Mouse (Mus musculus): ENCODE data around the gene 4933417A18Rik. TPM values are rescaled to one million over a fixed set of nuclear protein-coding genes. Genes with fewer than 3 reads are reported as not detected.
"Not testable (repeated sequence)": the region's sequence is repeated elsewhere in the genome, so short reads cannot be mapped to it uniquely, and the experiment has no call there.

4933417A18Rik gene
- polyA plus RNA-seq, 1 experiment: not detected

DNA sequence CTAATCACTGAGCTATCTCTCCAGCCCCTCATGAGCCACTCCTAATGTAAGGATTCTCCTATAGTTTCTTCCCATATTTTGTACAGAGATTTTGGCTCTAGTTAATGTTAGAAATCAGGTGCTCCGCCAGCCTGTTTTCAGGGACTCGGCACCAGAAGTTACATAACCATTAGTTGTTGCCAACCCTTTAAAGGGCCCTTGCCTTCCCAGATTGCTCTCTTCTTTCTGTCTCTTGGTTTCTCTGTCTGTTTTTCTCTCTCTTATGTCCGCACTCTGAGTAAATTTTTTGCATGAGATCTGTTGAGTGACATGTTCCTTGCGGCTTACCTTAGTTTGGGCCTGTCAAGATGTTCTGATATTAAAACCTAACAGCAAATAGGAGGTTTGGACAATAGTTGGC, 51.9 kb downstream of the 4933417A18Rik start:
- 72% methylated on average over 4 of the region's 4 CpGs for WGBS
- Histone ChIP-seq H3K36me3 (ENCODE audit: control insufficient read depth, insufficient read depth, low read length) (peaks cover 15% of the 10 kb centered on the region), H3K27me3 (replicated peaks; ENCODE audit: control insufficient read depth, insufficient read depth, low read length) (no peaks in the 10 kb centered on the region), H3K4me3 (ENCODE audit: insufficient read depth, low read depth, low read length) (no peak overlapping the region), H3K27ac (ENCODE audit: insufficient read depth, low read depth, low read length) (no peak overlapping the region), H3K4me1 (ENCODE audit: control insufficient read depth, insufficient read depth, low read length) (no peaks in the 10 kb centered on the region)
- DNase-seq: peak; percentile 63
- no peak for TF ChIP-seq POLR2A (IDR thresholded peaks at IDR 0.05; ENCODE audit: low read depth, low read length)
- TF ChIP-seq CTCF (conservative IDR thresholded peaks at IDR 0.05; ENCODE audit: insufficient read depth, insufficient read length, low read depth, low read length): no peak

DNA sequence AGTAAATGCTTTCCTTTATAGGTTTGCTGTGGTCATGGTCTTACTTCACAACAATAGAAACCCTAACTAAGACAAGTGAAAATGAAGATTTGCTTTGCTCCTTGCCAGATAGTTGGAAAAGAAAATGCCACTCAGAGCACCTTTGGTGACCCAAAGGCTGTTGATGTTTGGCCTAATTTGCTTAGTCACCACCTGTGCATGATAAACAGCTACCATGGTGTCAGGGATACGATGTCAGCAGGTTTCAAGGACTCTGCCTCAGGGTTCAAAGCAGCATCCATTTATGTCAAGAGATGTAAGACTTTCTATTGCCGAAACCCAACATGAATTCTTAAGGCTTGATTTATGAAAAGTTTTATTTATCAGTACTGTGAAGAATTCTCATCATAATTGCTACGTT, 53.2 kb downstream of the 4933417A18Rik start:
- TF ChIP-seq CTCF (conservative IDR thresholded peaks at IDR 0.05; ENCODE audit: insufficient read depth, insufficient read length, low read depth, low read length) (no peak), POLR2A (IDR thresholded peaks at IDR 0.05; ENCODE audit: low read depth, low read length) (no peak)
- DNase-seq: no peak
- 72% methylated on average over 3 of the region's 3 CpGs for WGBS

DNA sequence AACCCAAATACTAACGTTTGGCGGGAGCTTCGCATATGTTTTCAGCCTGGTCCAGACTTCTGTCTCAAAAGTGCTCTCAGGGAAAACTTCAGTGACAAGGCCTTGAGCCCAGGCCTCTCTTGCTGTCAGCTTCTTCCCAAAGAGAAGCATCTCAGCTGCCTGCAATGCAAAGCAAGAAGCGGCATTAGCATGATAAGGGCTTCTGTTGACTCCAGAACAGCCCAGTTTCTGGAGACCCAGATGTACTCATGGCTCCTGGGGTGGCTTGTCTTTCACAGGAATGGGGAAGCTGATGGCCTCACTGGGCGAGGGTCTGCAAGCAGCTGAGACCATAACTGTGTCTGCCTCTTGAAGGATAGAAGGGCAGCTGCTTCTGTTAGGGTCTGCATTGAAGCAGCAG, 54.4 kb downstream of the 4933417A18Rik start:
- H3K4me3 ChIP-seq (ENCODE audit: insufficient read depth, low read depth, low read length); H3K4me1 ChIP-seq (ENCODE audit: control insufficient read depth, insufficient read depth, low read length); H3K27ac ChIP-seq (ENCODE audit: insufficient read depth, low read depth, low read length); H3K27me3 ChIP-seq (replicated peaks; ENCODE audit: control insufficient read depth, insufficient read depth, low read length); DNase-seq: not testable (repeated sequence)
- 84% methylated on average over 5 of the region's 5 CpGs for WGBS
- peaks cover 17% of the 10 kb centered on the region for H3K36me3 ChIP-seq (ENCODE audit: control insufficient read depth, insufficient read depth, low read length)

More for the DNA sequence above, 53.2 kb downstream of the 4933417A18Rik start:
- no peak overlapping the region for H3K4me3 ChIP-seq (ENCODE audit: insufficient read depth, low read depth, low read length)
- no peaks in the 10 kb centered on the region for H3K27me3 ChIP-seq (replicated peaks; ENCODE audit: control insufficient read depth, insufficient read depth, low read length)
- no peaks in the 10 kb centered on the region for H3K4me1 ChIP-seq (ENCODE audit: control insufficient read depth, insufficient read depth, low read length)
- peaks cover 15% of the 10 kb centered on the region for H3K36me3 ChIP-seq (ENCODE audit: control insufficient read depth, insufficient read depth, low read length)
- no peak overlapping the region for H3K27ac ChIP-seq (ENCODE audit: insufficient read depth, low read depth, low read length)

DNA sequence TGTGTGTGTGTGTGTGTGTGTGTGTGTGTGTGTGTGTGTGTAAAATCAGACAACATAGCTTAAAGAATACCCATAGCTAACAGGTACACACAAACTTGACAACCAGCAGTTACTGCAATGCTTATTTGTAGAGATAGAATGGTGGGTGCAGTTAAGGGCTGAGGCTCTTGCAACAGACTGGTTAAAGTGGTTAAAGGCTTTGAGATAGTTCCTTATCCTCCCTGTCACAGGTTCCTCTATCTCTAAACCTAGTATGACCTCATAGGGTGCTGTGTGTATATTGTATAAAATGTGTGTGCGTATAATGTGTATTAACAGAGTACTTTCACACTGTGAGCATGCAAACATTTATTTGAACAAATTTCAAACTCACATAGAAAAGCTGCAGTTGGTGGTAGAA, 59.3 kb downstream of the 4933417A18Rik start:
- peaks cover 17% of the 10 kb centered on the region for H3K36me3 ChIP-seq (ENCODE audit: control insufficient read depth, insufficient read depth, low read length)
- not testable (repeated sequence) for H3K4me3 ChIP-seq (ENCODE audit: insufficient read depth, low read depth, low read length); H3K27me3 ChIP-seq (replicated peaks; ENCODE audit: control insufficient read depth, insufficient read depth, low read length); H3K4me1 ChIP-seq (ENCODE audit: control insufficient read depth, insufficient read depth, low read length); H3K27ac ChIP-seq (ENCODE audit: insufficient read depth, low read depth, low read length); DNase-seq
- 98% methylated on average over 1 of the region's 1 CpGs for WGBS

DNA sequence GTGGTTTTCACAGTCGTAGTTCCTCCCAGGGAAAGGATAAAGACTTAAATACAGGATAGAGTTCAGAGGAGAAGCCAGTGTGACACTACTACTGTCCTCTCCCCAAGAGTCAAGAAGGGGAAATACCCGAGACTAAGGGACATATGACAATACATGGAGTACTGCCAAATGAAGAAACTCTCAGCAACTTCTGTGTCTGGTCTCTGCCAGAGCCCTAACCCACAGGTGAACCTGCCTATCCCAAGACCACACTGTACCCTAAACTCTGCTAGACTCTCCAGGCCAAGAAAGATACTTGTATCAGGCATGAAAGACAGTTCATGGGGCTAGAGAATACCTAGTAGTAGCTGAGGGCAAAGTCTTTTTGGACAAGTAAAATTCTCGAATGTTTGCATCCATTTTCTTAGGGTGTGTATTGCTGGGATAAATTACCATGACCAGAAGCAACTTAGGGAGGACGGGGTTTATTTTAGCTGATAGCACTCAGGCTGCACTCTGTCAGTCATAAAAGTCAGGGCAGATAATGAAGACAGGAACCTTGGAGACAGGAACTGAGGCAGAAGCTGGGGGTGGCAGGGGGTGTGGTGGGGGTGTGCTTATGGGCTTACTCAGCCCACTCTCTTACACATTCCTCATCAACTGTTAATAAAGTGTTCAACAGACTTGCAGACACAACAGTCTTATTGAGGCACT, 67.5 kb downstream of the 4933417A18Rik start:
- peaks cover 25% of the 10 kb centered on the region for H3K4me1 ChIP-seq (ENCODE audit: control insufficient read depth, insufficient read depth, low read length)
- DNase-seq: no peak
- H3K27me3 ChIP-seq (replicated peaks; ENCODE audit: control insufficient read depth, insufficient read depth, low read length): no peaks in the 10 kb centered on the region
- peaks cover 8% of the 10 kb centered on the region for H3K36me3 ChIP-seq (ENCODE audit: control insufficient read depth, insufficient read depth, low read length)
- WGBS: 53% methylated on average over 4 of the region's 4 CpGs
- H3K4me3 ChIP-seq (ENCODE audit: insufficient read depth, low read depth, low read length): no peak overlapping the region
- no peak overlapping the region for H3K27ac ChIP-seq (ENCODE audit: insufficient read depth, low read depth, low read length)
- TF ChIP-seq CTCF (conservative IDR thresholded peaks at IDR 0.05; ENCODE audit: insufficient read depth, insufficient read length, low read depth, low read length) (no peak), POLR2A (IDR thresholded peaks at IDR 0.05; ENCODE audit: low read depth, low read length) (no peak)

DNA sequence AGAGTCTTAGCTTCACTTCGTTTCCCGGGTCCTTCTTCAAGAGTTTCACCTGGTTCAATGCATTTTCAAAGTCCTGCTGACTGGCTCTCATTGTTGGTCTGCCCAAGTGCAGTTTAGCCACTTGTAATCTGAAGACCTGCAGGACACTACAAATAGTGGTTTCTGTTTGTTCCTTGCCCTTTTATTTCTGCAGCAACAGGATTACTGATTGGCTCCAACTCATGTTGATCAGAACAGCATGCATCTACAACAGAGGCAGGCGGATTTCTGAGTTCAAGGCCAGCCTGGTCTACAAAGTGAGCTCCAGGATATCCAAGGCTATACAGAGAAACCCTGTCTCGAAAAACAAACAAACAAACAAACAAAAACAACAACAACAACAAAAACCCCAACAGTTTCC, 68.9 kb downstream of the 4933417A18Rik start:
- Histone ChIP-seq H3K27me3 (replicated peaks; ENCODE audit: control insufficient read depth, insufficient read depth, low read length) (no peaks in the 10 kb centered on the region), H3K4me1 (ENCODE audit: control insufficient read depth, insufficient read depth, low read length) (peaks cover 25% of the 10 kb centered on the region), H3K27ac (ENCODE audit: insufficient read depth, low read depth, low read length) (peak overlapping the region; percentile 41; the same call in 1 of the 2 replicates), H3K4me3 (ENCODE audit: insufficient read depth, low read depth, low read length) (peak overlapping the region; percentile 75; the same call in 1 of the 2 replicates), H3K36me3 (ENCODE audit: control insufficient read depth, insufficient read depth, low read length) (peaks cover 4% of the 10 kb centered on the region)
- no peak for DNase-seq
- WGBS: 45% methylated on average over 4 of the region's 4 CpGs
- TF ChIP-seq CTCF (conservative IDR thresholded peaks at IDR 0.05; ENCODE audit: insufficient read depth, insufficient read length, low read depth, low read length): no peak
- TF ChIP-seq POLR2A (IDR thresholded peaks at IDR 0.05; ENCODE audit: low read depth, low read length): no peak

DNA sequence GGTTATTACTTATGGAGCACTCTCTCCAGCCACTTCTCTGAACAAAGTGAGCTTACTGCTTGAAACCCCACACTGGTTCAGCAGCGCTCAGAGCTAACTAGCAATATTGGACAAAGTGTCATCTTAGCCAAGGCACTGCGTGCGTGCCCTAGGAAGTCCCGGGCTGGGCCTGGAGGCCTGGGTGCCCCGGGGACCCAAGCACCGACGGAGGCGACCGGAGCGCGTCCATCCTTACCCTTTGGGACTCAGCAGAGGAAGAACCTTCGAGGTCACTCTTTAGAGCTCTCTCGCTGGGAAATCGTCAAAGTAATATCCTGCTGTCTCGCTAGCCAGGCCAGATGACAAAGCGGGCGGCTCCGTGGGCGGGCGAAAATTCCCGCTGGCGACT, 69.4 kb downstream of the 4933417A18Rik start:
- H3K4me3 ChIP-seq (ENCODE audit: insufficient read depth, low read depth, low read length): peak overlapping the region; percentile 75
- WGBS: under 1% methylated on average over 22 of the region's 22 CpGs
- peak overlapping the region; percentile 86 for H3K27ac ChIP-seq (ENCODE audit: insufficient read depth, low read depth, low read length)
- TF ChIP-seq POLR2A (IDR thresholded peaks at IDR 0.05; ENCODE audit: low read depth, low read length) (no peak), CTCF (conservative IDR thresholded peaks at IDR 0.05; ENCODE audit: insufficient read depth, insufficient read length, low read depth, low read length) (no peak)
- no peak for DNase-seq
- H3K36me3 ChIP-seq (ENCODE audit: control insufficient read depth, insufficient read depth, low read length): peaks cover 4% of the 10 kb centered on the region
- no peaks in the 10 kb centered on the region for H3K27me3 ChIP-seq (replicated peaks; ENCODE audit: control insufficient read depth, insufficient read depth, low read length)
- H3K4me1 ChIP-seq (ENCODE audit: control insufficient read depth, insufficient read depth, low read length): peaks cover 25% of the 10 kb centered on the region

Data from kidney, adult 2 months (tissue).